In genomic region chr11:97700003-97700745, GRCm38 (mm10) we compare ENCODE assay signal across 9 mouse cellular contexts. TPM values are rescaled to one million over a fixed set of nuclear protein-coding genes. Genes with fewer than 3 reads are reported as not detected.
DNase-seq lines count a peak whose midpoint lies in the region; ATAC-seq and TF ChIP-seq lines count a peak whose summit lies in the region.
"Had no signal": no experiment of that assay in that cellular context is flagged by ENCODE, and none has a peak within 500 bp of the region (broad histone marks: within the 10 kb centered on the region; RNA-seq: fewer than 3 reads in every experiment).

Pcgf2 (minus strand) TSS chr11:97700497.

- intact Hi-C loops in gastrocnemius, adult 2 months (cut with DNase I), result no loop called here

- H3K4me3 ChIP-seq in gastrocnemius, adult 2 months, result peak within 1 kb of the TSS; percentile 91
- H3K4me3 ChIP-seq in hindbrain, embryonic 15.5 days, result peak within 1 kb of the TSS; percentile 91
- H3K4me3 ChIP-seq in macrophage (ENCODE audit: inconsistent target), result peak within 1 kb of the TSS; percentile 46

- peak within 1 kb of the TSS; percentile 92 for H3K9ac ChIP-seq in hindbrain, embryonic 15.5 days

- H3K27ac ChIP-seq in gastrocnemius, adult 2 months, result peak within 1 kb of the TSS; percentile 91
- peak within 1 kb of the TSS; percentile 94 for H3K27ac ChIP-seq in hindbrain, embryonic 15.5 days (replicated peaks)
- H3K27ac ChIP-seq in macrophage, result peak within 1 kb of the TSS; percentile 43

- peak; percentile 4; the same call in 1 of the 2 replicates for ATAC-seq in hindbrain, embryonic 15.5 days (ENCODE audit: low FRiP score, low read depth)

- no peak for TF ChIP-seq CTCF in gastrocnemius, adult 2 months (IDR thresholded peaks at IDR 0.05)

- no peaks in the 10 kb centered on the region for H3K27me3 ChIP-seq in hindbrain, embryonic 15.5 days

- H3K79me2 ChIP-seq in macrophage (ENCODE audit: inconsistent target), result peaks cover 19% of the 10 kb centered on the region

- no peaks in the 10 kb centered on the region for H3K9me3 ChIP-seq in hindbrain, embryonic 15.5 days

- WGBS in hindbrain, embryonic 15.5 days, result under 1% methylated on average over 85 of the region's 85 CpGs
- WGBS in macrophage (ENCODE audit: missing documents), result 1% methylated on average over 85 of the region's 85 CpGs

- 0 out of 2 replicates have a peak, but pooled peaks cover 3% of the 10 kb centered on the region for H3K36me3 ChIP-seq in hindbrain, embryonic 15.5 days
- H3K36me3 ChIP-seq in macrophage (ENCODE audit: inconsistent target), result no peaks in the 10 kb centered on the region

- H3K4me1 ChIP-seq in hindbrain, embryonic 15.5 days (replicated peaks), result peaks cover 58% of the 10 kb centered on the region

- peak within 1 kb of the TSS; percentile 92 for H3K4me2 ChIP-seq in hindbrain, embryonic 15.5 days

- peak; percentile 97 for DNase-seq in NIH3T3 (ENCODE audit: low read depth)
- peak; percentile 80 for DNase-seq in cerebellum, adult 8-10 months
- peak; percentile 89 for DNase-seq in gastrocnemius, adult 2 months
- peak; percentile 65 to 67 for DNase-seq in left cerebral cortex, adult 8-10 months (ENCODE audit: low spot score in 2 of 2)
- DNase-seq in right cerebral cortex, postnatal 25 days, result peak; percentile 77
- no peak for DNase-seq in yolk sac, embryonic 10.5 days (ENCODE audit: low spot score)

RNA-seq across cellular contexts. Expression of gene Pcgf2, which starts in this region (rescaled TPM):
- 1 to 10 TPM; 1.7 to 2.9 TPM for total RNA-seq in gastrocnemius, adult 2 months (2021)
- 18.9 and 19.5 TPM in 2 replicates for polyA plus RNA-seq in hindbrain, embryonic 15.5 days (2015; fragmentation: Nextera tagmentation; extraction: Ambion mirVana)
- 10 to 100 TPM; 35.3 to 39.6 (median 37.6) TPM for total RNA-seq in left cerebral cortex, adult 8-10 months (2022)
- 10 to 100 TPM in 4 of 26 experiments, 1 to 10 TPM in 22; 1.5 to 14.1 (median 5.0) TPM for total RNA-seq in macrophage (2018; cell fraction: chromatin; rRNA removed)
- total RNA-seq in macrophage (2018; cell fraction: cytosol; rRNA removed), result 1 to 10 TPM; 1.3 to 4.5 (median 2.8) TPM
- total RNA-seq in macrophage (2018; cell fraction: nucleus; rRNA removed), result 10 to 100 TPM in 1 of 26 experiments, 1 to 10 TPM in 24, under 1 TPM in 1; 0.79 to 11.9 (median 3.8) TPM
- polyA plus RNA-seq in macrophage (2018), result 3.7 to 7.5 TPM (median 3.9 TPM) in 3 replicates
- total RNA-seq: neutrophil, adult 5-6 weeks had no signal

Comparison
In these comparisons a context has a peak if more than half of its experiments do, and no peak if none do; other contexts are left out.
1. RNA of gene Pcgf2 (total RNA-seq): 35.3 to 39.6 TPM in left cerebral cortex, adult 8-10 months; 1.7 to 2.9 TPM in gastrocnemius, adult 2 months; every median in the first group is over 4 times any median in the second.
2. H3K27ac ChIP-seq: peak in every context shown above with its lines; median percentile 94 in hindbrain, embryonic 15.5 days; 91 in gastrocnemius, adult 2 months; 43 in macrophage.
3. Peak in every context shown above with its lines, with median percentiles within 50 percentile points of each other: H3K4me3 ChIP-seq.